ENCODE assay signal across 8 mouse cellular contexts in the genomic region with DNA sequence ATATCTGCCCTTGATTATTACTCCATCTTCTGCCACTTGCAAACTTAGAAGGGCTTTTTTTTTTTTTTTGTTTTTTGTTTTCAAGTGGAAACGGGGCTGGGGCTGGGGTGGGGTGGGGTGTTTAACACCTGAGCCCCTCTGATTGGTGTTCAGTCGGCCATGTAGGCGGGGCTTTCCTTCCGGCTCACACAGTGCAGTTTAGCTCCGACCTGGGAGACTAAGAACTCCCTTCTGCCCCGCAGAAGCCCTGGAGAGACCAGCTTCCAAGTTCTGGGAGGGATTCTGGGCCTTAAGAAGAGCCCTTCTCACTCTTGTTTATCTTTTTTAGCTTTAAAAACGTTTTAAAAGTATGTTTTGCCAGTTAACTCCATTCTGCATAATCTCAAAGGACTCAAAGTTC.
DNase-seq lines count a peak whose midpoint lies in the region; ATAC-seq and TF ChIP-seq lines count a peak whose summit lies in the region.
"Had no signal": no experiment of that assay in that cellular context is flagged by ENCODE, and none has a peak within 500 bp of the region (broad histone marks: within the 10 kb centered on the region; RNA-seq: fewer than 3 reads in every experiment).

No protein-coding gene starts in this region.

- peak; percentile 26 for DNase-seq in liver
- DNase-seq in liver, postnatal 0 days: no peak
- DNase-seq in thymus, postnatal 0 days (ENCODE audit: low spot score): peak; percentile 68
- DNase-seq in frontal cortex, postnatal 10 days (ENCODE audit: low spot score in 2 of 2): no peak
- no peak for DNase-seq in cerebellum, adult 11-12 months

- no peak for TF ChIP-seq EP300 in liver, postnatal 0 days (IDR thresholded peaks at IDR 0.05; ENCODE audit: low read depth)

- H3K9me3 ChIP-seq in liver, postnatal 0 days (ENCODE audit: low read length): no peaks in the 10 kb centered on the region
- no peaks in the 10 kb centered on the region for H3K9me3 ChIP-seq in embryonic facial prominence, embryonic 12.5 days
- no peaks in the 10 kb centered on the region for H3K9me3 ChIP-seq in limb, embryonic 12.5 days

- no peaks in the 10 kb centered on the region for H3K4me1 ChIP-seq in liver, postnatal 0 days (ENCODE audit: insufficient read depth)
- peaks cover 52% of the 10 kb centered on the region for H3K4me1 ChIP-seq in embryonic facial prominence, embryonic 12.5 days
- peaks cover 31% of the 10 kb centered on the region for H3K4me1 ChIP-seq in limb, embryonic 12.5 days (replicated peaks)

- no peak for TF ChIP-seq CTCF in liver, postnatal 0 days (IDR thresholded peaks at IDR 0.05; ENCODE audit: low read depth)

- H3K4me2 ChIP-seq in liver, postnatal 0 days (ENCODE audit: low read depth, low read length): no peak overlapping the region; the same call in 1 of the 2 replicates
- H3K4me2 ChIP-seq in embryonic facial prominence, embryonic 12.5 days (replicated peaks): peak overlapping the region; percentile 30; the same call in 1 of the 2 replicates
- H3K4me2 ChIP-seq in limb, embryonic 12.5 days: 0 out of 2 replicates have a peak overlapping the region, but pooled peaks have one; percentile 11

- no peak overlapping the region for H3K27ac ChIP-seq in liver, postnatal 0 days (ENCODE audit: low read depth)
- peak overlapping the region; percentile 76 for H3K27ac ChIP-seq in embryonic facial prominence, embryonic 12.5 days
- H3K27ac ChIP-seq in limb, embryonic 12.5 days: peak overlapping the region; percentile 72

- 11% methylated on average over 7 of the region's 7 CpGs for WGBS in liver, postnatal 0 days (ENCODE audit: insufficient replicate concordance)
- WGBS in embryonic facial prominence, embryonic 12.5 days: 0% methylated on average over 7 of the region's 7 CpGs
- WGBS in limb, embryonic 12.5 days: 4% methylated on average over 7 of the region's 7 CpGs

- H3K4me3 ChIP-seq in liver, postnatal 0 days (ENCODE audit: low read depth, low read length): no peak overlapping the region
- H3K4me3 ChIP-seq in embryonic facial prominence, embryonic 12.5 days: no peak overlapping the region
- no peak overlapping the region for H3K4me3 ChIP-seq in limb, embryonic 12.5 days (replicated peaks)
- H3K4me3 ChIP-seq: erythroblast, embryonic 14.5 days had no signal

- no peaks in the 10 kb centered on the region for H3K27me3 ChIP-seq in liver, postnatal 0 days (ENCODE audit: insufficient read depth, low read length)
- no peaks in the 10 kb centered on the region for H3K27me3 ChIP-seq in embryonic facial prominence, embryonic 12.5 days
- H3K27me3 ChIP-seq in limb, embryonic 12.5 days: no peaks in the 10 kb centered on the region

- ATAC-seq in liver, postnatal 0 days: no peak
- ATAC-seq in embryonic facial prominence, embryonic 12.5 days (ENCODE audit: insufficient number of reproducible peaks, insufficient read depth, low FRiP score, low TSS enrichment): 0 out of 2 replicates have a peak, but pooled peaks have one; percentile 49
- ATAC-seq in limb, embryonic 12.5 days (ENCODE audit: insufficient number of reproducible peaks, insufficient read depth, low FRiP score, low TSS enrichment, low read depth): no peak

- no peak overlapping the region for H3K9ac ChIP-seq in liver, postnatal 0 days (replicated peaks)
- H3K9ac ChIP-seq in embryonic facial prominence, embryonic 12.5 days: no peak overlapping the region
- H3K9ac ChIP-seq in limb, embryonic 12.5 days (replicated peaks): no peak overlapping the region

- H3K36me3 ChIP-seq in liver, postnatal 0 days (replicated peaks; ENCODE audit: insufficient read depth, low read length): no peaks in the 10 kb centered on the region
- no peaks in the 10 kb centered on the region for H3K36me3 ChIP-seq in embryonic facial prominence, embryonic 12.5 days
- H3K36me3 ChIP-seq in limb, embryonic 12.5 days: no peaks in the 10 kb centered on the region

Comparison
In these comparisons a context has a peak if more than half of its experiments do, and no peak if none do; other contexts are left out.
1. DNase-seq: peak in liver (single experiment) and thymus, postnatal 0 days (single experiment); none in liver, postnatal 0 days (single experiment), frontal cortex, postnatal 10 days (0 of 2) and cerebellum, adult 11-12 months (single experiment).